Mouse (Mus musculus): Measurements from ENCODE around the gene Smad3.

- TF ChIP-seq POLR2A (IDR thresholded peaks at IDR 0.05; ENCODE audit: low read depth, low read length) (no peak), CTCF (conservative IDR thresholded peaks at IDR 0.05; ENCODE audit: insufficient read depth, insufficient read length, low read depth, low read length) (no peak)
Measured at GRCm38 (mm10) chr9:63802080-63802479, 44.3 kb upstream of the Smad3 start.
